Mouse (Mus musculus) kidney, postnatal 14 days (tissue): ENCODE measurements around the gene Macrod2.
A peak's percentile ranks its signal among the peaks of the same experiment; 100 is the strongest.

Source experiments
- DNase-seq: peaks from one replicate; pipeline ENCODE4 v3.0.0; 2022; ENCODE audit warnings: mixed read lengths

Macrod2 gene

GRCm38 (mm10) chr2:141327296-141327695 lies 932.2 kb downstream of the Macrod2 start:
- DNase-seq: no peak

GRCm38 (mm10) chr2:141337708-141338107 lies 942.6 kb downstream of the Macrod2 start:
- no peak for DNase-seq

GRCm38 (mm10) chr2:141343988-141344535 lies 949.0 kb downstream of the Macrod2 start:
- no peak for DNase-seq

- no peak for DNase-seq
These were observed 957.5 kb downstream of the Macrod2 start for GRCm38 (mm10) chr2:141352623-141353022.

GRCm38 (mm10) chr2:141388632-141389031 lies 993.5 kb downstream of the Macrod2 start:
- DNase-seq: no peak

- no peak for DNase-seq
These were observed 996.1 kb downstream of the Macrod2 start for GRCm38 (mm10) chr2:141391229-141391628.

- DNase-seq: peak; percentile 21
These were observed 999.7 kb downstream of the Macrod2 start for GRCm38 (mm10) chr2:141394806-141395205.

- DNase-seq: no peak
These were observed 1013.7 kb downstream of the Macrod2 start for GRCm38 (mm10) chr2:141408766-141409165.

GRCm38 (mm10) chr2:141416436-141416835 lies 1021.3 kb downstream of the Macrod2 start:
- no peak for DNase-seq

GRCm38 (mm10) chr2:141416855-141417544 lies 1021.9 kb downstream of the Macrod2 start:
- no peak for DNase-seq

GRCm38 (mm10) chr2:141419806-141420205 lies 1024.7 kb downstream of the Macrod2 start:
- DNase-seq: no peak

- DNase-seq: no peak
These were observed 1039.0 kb downstream of the Macrod2 start for GRCm38 (mm10) chr2:141434084-141434483.

GRCm38 (mm10) chr2:141434731-141435570 lies 1039.8 kb downstream of the Macrod2 start:
- DNase-seq: peak; percentile 36

GRCm38 (mm10) chr2:141441896-141442295 lies 1046.8 kb downstream of the Macrod2 start:
- no peak for DNase-seq

GRCm38 (mm10) chr2:141449078-141449680 lies 1054.1 kb downstream of the Macrod2 start:
- no peak for DNase-seq

- no peak for DNase-seq
These were observed 1068.8 kb downstream of the Macrod2 start for GRCm38 (mm10) chr2:141463946-141464345.

GRCm38 (mm10) chr2:141472791-141473190 lies 1077.7 kb downstream of the Macrod2 start:
- DNase-seq: no peak

GRCm38 (mm10) chr2:141477585-141477984 lies 1082.5 kb downstream of the Macrod2 start:
- DNase-seq: no peak

GRCm38 (mm10) chr2:141490518-141490917 lies 1095.4 kb downstream of the Macrod2 start:
- no peak for DNase-seq

- no peak for DNase-seq
These were observed 1110.3 kb downstream of the Macrod2 start for GRCm38 (mm10) chr2:141505451-141505850.

GRCm38 (mm10) chr2:141507929-141508897 lies 1113.1 kb downstream of the Macrod2 start:
- no peak for DNase-seq

- no peak for DNase-seq
These were observed 1119.9 kb downstream of the Macrod2 start for GRCm38 (mm10) chr2:141514976-141515375.
